In genomic region chr15:82247131-82247776, GRCm38 (mm10) we compare ENCODE assay signal across 25 mouse cellular contexts. TPM values are rescaled to one million over a fixed set of nuclear protein-coding genes. Genes with fewer than 3 reads are reported as not detected.
DNase-seq lines count a peak whose midpoint lies in the region; ATAC-seq and TF ChIP-seq lines count a peak whose summit lies in the region.
"Had no signal": no experiment of that assay in that cellular context is flagged by ENCODE, and none has a peak within 500 bp of the region (broad histone marks: within the 10 kb centered on the region; RNA-seq: fewer than 3 reads in every experiment).

No protein-coding gene starts in this region.

- TF ChIP-seq POLR2A in ES-Bruce4 (IDR thresholded peaks at IDR 0.05; ENCODE audit: insufficient read depth, low read length) (no peak), myocyte (IDR thresholded peaks at IDR 0.05; ENCODE audit: insufficient read length, low read depth) (no peak)

- 57% methylated on average over 3 of the region's 3 CpGs for WGBS in liver, embryonic 13.5 days (ENCODE audit: insufficient replicate concordance)
- WGBS in liver, embryonic 12.5 days (ENCODE audit: insufficient replicate concordance), result 58% methylated on average over 3 of the region's 3 CpGs
- WGBS in hindbrain, embryonic 10.5 days, result 80% methylated on average over 3 of the region's 3 CpGs

- TF ChIP-seq EP300 in ES-Bruce4 (IDR thresholded peaks at IDR 0.05; ENCODE audit: insufficient read depth, low read depth, low read length), result peak; percentile 17; the same call in 1 of the 2 replicates

- no peak for ATAC-seq in liver, embryonic 13.5 days (ENCODE audit: low read depth)
- no peak for ATAC-seq in liver, embryonic 12.5 days
- ATAC-seq: forebrain, embryonic 13.5 days; inflammation-experienced regulatory T-cells, adult 6 months had no signal

- no peaks in the 10 kb centered on the region for H3K79me2 ChIP-seq in myocyte (ENCODE audit: control insufficient read depth, insufficient read depth)

- no peak for DNase-seq in liver, embryonic 13.5 days
- DNase-seq in adrenal gland, adult 2 months, result peak; percentile 85
- no peak for DNase-seq in cerebellum, postnatal 10 days
- no peak for DNase-seq in left cerebral cortex, postnatal 25 days (ENCODE audit: low spot score in 2 of 2)
- DNase-seq in hindbrain, embryonic 10.5 days (ENCODE audit: low spot score), result no peak
- DNase-seq: cerebellum, adult 8-10 months; gastrocnemius, postnatal 36 days; kidney, adult 2 months; kidney, postnatal 25 days; lung, adult 2 months; lung, postnatal 36 days; thymus, adult 2 months had no signal

- intact Hi-C loops in left cerebral cortex, postnatal 25 days (cut with DNase I), result no loop called here

- no peak overlapping the region for H3K4me2 ChIP-seq in liver, embryonic 13.5 days
- H3K4me2 ChIP-seq in liver, embryonic 12.5 days, result no peak overlapping the region
- H3K4me2 ChIP-seq in myocyte (ENCODE audit: low read depth), result no peak overlapping the region
- H3K4me2 ChIP-seq: forebrain, embryonic 13.5 days; hindbrain, embryonic 12.5 days; limb, embryonic 15.5 days; neural tube, embryonic 12.5 days had no signal

- TF ChIP-seq CTCF in ES-Bruce4 (IDR thresholded peaks at IDR 0.05; ENCODE audit: low read depth, low read length), result no peak

- H3K9me3 ChIP-seq in liver, embryonic 13.5 days (replicated peaks), result no peaks in the 10 kb centered on the region; the same call in 1 of the 2 replicates
- no peaks in the 10 kb centered on the region for H3K9me3 ChIP-seq in liver, embryonic 12.5 days (replicated peaks)
- no peaks in the 10 kb centered on the region for H3K9me3 ChIP-seq in ES-Bruce4 (replicated peaks; ENCODE audit: control insufficient read depth, insufficient read depth, low read length, poor library complexity, severe bottlenecking)
- H3K9me3 ChIP-seq in hindbrain, embryonic 10.5 days, result 0 out of 2 replicates have a peak, but pooled peaks cover 7% of the 10 kb centered on the region
- H3K9me3 ChIP-seq: hindbrain, embryonic 12.5 days; limb, embryonic 15.5 days; neural tube, embryonic 12.5 days had no signal

- H3K9ac ChIP-seq in liver, embryonic 13.5 days, result 0 out of 2 replicates have a peak overlapping the region, but pooled peaks have one; percentile 9
- no peak overlapping the region for H3K9ac ChIP-seq in liver, embryonic 12.5 days
- H3K9ac ChIP-seq in ES-Bruce4 (ENCODE audit: low read depth, poor library complexity, severe bottlenecking), result peak overlapping the region; percentile 20; the same call in 1 of the 2 replicates
- H3K9ac ChIP-seq: forebrain, embryonic 13.5 days; hindbrain, embryonic 12.5 days; limb, embryonic 15.5 days; neural tube, embryonic 12.5 days had no signal

- H3K27ac ChIP-seq in liver, embryonic 13.5 days, result no peak overlapping the region
- no peak overlapping the region for H3K27ac ChIP-seq in liver, embryonic 12.5 days
- peak overlapping the region; percentile 93 for H3K27ac ChIP-seq in ES-Bruce4 (ENCODE audit: insufficient read depth, low read length)
- no peak overlapping the region for H3K27ac ChIP-seq in hindbrain, embryonic 10.5 days
- H3K27ac ChIP-seq: embryonic facial prominence, embryonic 10.5 days; forebrain, embryonic 13.5 days; hindbrain, embryonic 12.5 days; limb, embryonic 15.5 days; neural tube, embryonic 12.5 days had no signal

- peaks cover 23% of the 10 kb centered on the region for H3K4me1 ChIP-seq in liver, embryonic 13.5 days (replicated peaks)
- H3K4me1 ChIP-seq in liver, embryonic 12.5 days, result peaks cover 22% of the 10 kb centered on the region
- peaks cover 1% of the 10 kb centered on the region for H3K4me1 ChIP-seq in ES-Bruce4 (ENCODE audit: control insufficient read depth, insufficient read depth, low read length)
- peaks cover 14% of the 10 kb centered on the region for H3K4me1 ChIP-seq in hindbrain, embryonic 10.5 days (replicated peaks)
- H3K4me1 ChIP-seq: neural tube, embryonic 12.5 days had no signal

- no peak overlapping the region for H3ac ChIP-seq in myocyte (ENCODE audit: control insufficient read depth, insufficient read length)

- H3K27me3 ChIP-seq in liver, embryonic 13.5 days, result no peaks in the 10 kb centered on the region
- peaks cover 5% of the 10 kb centered on the region; the same call in 1 of the 2 replicates for H3K27me3 ChIP-seq in liver, embryonic 12.5 days (replicated peaks)
- H3K27me3 ChIP-seq in ES-Bruce4 (ENCODE audit: control insufficient read depth, insufficient read depth, low read length, poor library complexity, severe bottlenecking), result no peaks in the 10 kb centered on the region
- H3K27me3 ChIP-seq in myocyte (ENCODE audit: control insufficient read depth, insufficient read depth, insufficient read length), result no peaks in the 10 kb centered on the region
- H3K27me3 ChIP-seq in hindbrain, embryonic 10.5 days (ENCODE audit: insufficient read depth, poor library complexity, severe bottlenecking), result peaks cover 3% of the 10 kb centered on the region; the same call in 1 of the 2 replicates
- H3K27me3 ChIP-seq: forebrain, embryonic 13.5 days; hindbrain, embryonic 12.5 days; limb, embryonic 15.5 days; neural tube, embryonic 12.5 days had no signal

- no peaks in the 10 kb centered on the region for H3K36me3 ChIP-seq in liver, embryonic 13.5 days
- no peaks in the 10 kb centered on the region for H3K36me3 ChIP-seq in liver, embryonic 12.5 days
- no peaks in the 10 kb centered on the region; the same call in 1 of the 2 replicates for H3K36me3 ChIP-seq in ES-Bruce4 (ENCODE audit: control insufficient read depth, insufficient read depth, low read length, poor library complexity, severe bottlenecking)
- H3K36me3 ChIP-seq in myocyte (ENCODE audit: control insufficient read depth, insufficient read depth), result no peaks in the 10 kb centered on the region
- no peaks in the 10 kb centered on the region for H3K36me3 ChIP-seq in hindbrain, embryonic 10.5 days
- H3K36me3 ChIP-seq: embryonic facial prominence, embryonic 10.5 days; hindbrain, embryonic 12.5 days; limb, embryonic 15.5 days; neural tube, embryonic 12.5 days had no signal

- no peak overlapping the region for H3K4me3 ChIP-seq in liver, embryonic 13.5 days (replicated peaks)
- no peak overlapping the region for H3K4me3 ChIP-seq in liver, embryonic 12.5 days
- no peak overlapping the region for H3K4me3 ChIP-seq in ES-Bruce4 (ENCODE audit: low read depth, low read length)
- no peak overlapping the region for H3K4me3 ChIP-seq in myocyte
- no peak overlapping the region for H3K4me3 ChIP-seq in hindbrain, embryonic 10.5 days
- H3K4me3 ChIP-seq: embryonic facial prominence, embryonic 10.5 days; forebrain, embryonic 13.5 days; hindbrain, embryonic 12.5 days; limb, embryonic 15.5 days; neural tube, embryonic 12.5 days had no signal

RNA-seq across cellular contexts. Expression of gene Cenpm, which starts 2.7 kb away (rescaled TPM):
- polyA plus RNA-seq in liver, embryonic 13.5 days (2015; fragmentation: Nextera tagmentation; extraction: Ambion mirVana), result 41.7 and 45.6 TPM in 2 replicates
- 48.3 and 51.2 TPM in 2 replicates for polyA plus RNA-seq in liver, embryonic 12.5 days (2016; fragmentation: Nextera tagmentation; extraction: Ambion mirVana)
- polyA plus RNA-seq in ES-Bruce4 (2011; ENCODE audit: insufficient read depth, insufficient read length, low read depth, missing spikeins), result 43.2 and 52.0 TPM in 2 replicates
- 1 to 10 TPM in 1 of 2 experiments, under 1 TPM in 1; 0.93 to 1.9 TPM for total RNA-seq in adrenal gland, adult 2 months (2021)
- 11.0 and 11.1 TPM in 2 replicates for polyA plus RNA-seq in adrenal gland, adult 2 months (2012; rRNA removed)
- 28.1 TPM for polyA plus RNA-seq in myocyte (2012; fragmentation: generic; extraction: Trizol)
- total RNA-seq in left cerebral cortex, postnatal 25 days (2021), result 1 to 10 TPM; 3.5 to 3.9 TPM
- 86.2 and 92.6 TPM in 2 replicates for polyA plus RNA-seq in hindbrain, embryonic 10.5 days (2016; fragmentation: Nextera tagmentation; extraction: Ambion mirVana)
- total RNA-seq: monocyte, adult 5-6 weeks had no signal

RNA-seq across cellular contexts. Expression of gene 1500009C09Rik, which starts 4.9 kb away (rescaled TPM):
- polyA plus RNA-seq in liver, embryonic 13.5 days (2015; fragmentation: Nextera tagmentation; extraction: Ambion mirVana), result not detected in 2 replicates
- not detected in 2 replicates for polyA plus RNA-seq in liver, embryonic 12.5 days (2016; fragmentation: Nextera tagmentation; extraction: Ambion mirVana)
- not detected in 2 replicates for polyA plus RNA-seq in ES-Bruce4 (2011; ENCODE audit: insufficient read depth, insufficient read length, low read depth, missing spikeins)
- under 1 TPM; 0.31 to 0.32 TPM for total RNA-seq in adrenal gland, adult 2 months (2021)
- 0.23 and 0.26 TPM in 2 replicates for polyA plus RNA-seq in adrenal gland, adult 2 months (2012; rRNA removed)
- not detected for polyA plus RNA-seq in myocyte (2012; fragmentation: generic; extraction: Trizol)
- 100 to 1,000 TPM in 1 of 2 experiments, 10 to 100 TPM in 1; 99.5 to 102 TPM for total RNA-seq in left cerebral cortex, postnatal 25 days (2021)
- polyA plus RNA-seq in hindbrain, embryonic 10.5 days (2016; fragmentation: Nextera tagmentation; extraction: Ambion mirVana), result 0.17 and 1.5 TPM in 2 replicates
- total RNA-seq: common myeloid progenitor, adult 5-6 weeks; G1E; gastrocnemius, postnatal 36 days; monocyte, adult 5-6 weeks had no signal
- polyA plus RNA-seq: embryonic facial prominence, embryonic 10.5 days; G1E; heart, embryonic 16.5 days; inflammation-experienced regulatory T-cells, adult 6 months; limb, embryonic 15.5 days; lung, adult 2 months had no signal

RNA-seq across cellular contexts. Expression of gene Tnfrsf13c, which starts 23.1 kb away (rescaled TPM):
- polyA plus RNA-seq in liver, embryonic 13.5 days (2015; fragmentation: Nextera tagmentation; extraction: Ambion mirVana), result 0.38 and 0.87 TPM in 2 replicates
- polyA plus RNA-seq in liver, embryonic 12.5 days (2016; fragmentation: Nextera tagmentation; extraction: Ambion mirVana), result 0.30 TPM in 2 replicates
- 1.9 and 2.3 TPM in 2 replicates for polyA plus RNA-seq in ES-Bruce4 (2011; ENCODE audit: insufficient read depth, insufficient read length, low read depth, missing spikeins)
- not detected for total RNA-seq in adrenal gland, adult 2 months (2021)
- polyA plus RNA-seq in adrenal gland, adult 2 months (2012; rRNA removed), result 0.08 and 0.15 TPM in 2 replicates
- 0.14 TPM for polyA plus RNA-seq in myocyte (2012; fragmentation: generic; extraction: Trizol)
- under 1 TPM; 0.41 TPM for total RNA-seq in left cerebral cortex, postnatal 25 days (2021)
- 0.18 and 0.46 TPM in 2 replicates for polyA plus RNA-seq in hindbrain, embryonic 10.5 days (2016; fragmentation: Nextera tagmentation; extraction: Ambion mirVana)
- total RNA-seq: gastrocnemius, postnatal 36 days had no signal

RNA-seq across cellular contexts. Expression of gene Sept3, which starts 27.4 kb away (rescaled TPM):
- polyA plus RNA-seq in liver, embryonic 13.5 days (2015; fragmentation: Nextera tagmentation; extraction: Ambion mirVana), result 0.36 and 0.84 TPM in 2 replicates
- polyA plus RNA-seq in liver, embryonic 12.5 days (2016; fragmentation: Nextera tagmentation; extraction: Ambion mirVana), result 0.81 and 1.4 TPM in 2 replicates
- polyA plus RNA-seq in ES-Bruce4 (2011; ENCODE audit: insufficient read depth, insufficient read length, low read depth, missing spikeins), result 8.8 and 9.7 TPM in 2 replicates
- total RNA-seq in adrenal gland, adult 2 months (2021), result 1 to 10 TPM; 2.9 to 4.7 TPM
- polyA plus RNA-seq in adrenal gland, adult 2 months (2012; rRNA removed), result 2.1 and 2.9 TPM in 2 replicates
- polyA plus RNA-seq in myocyte (2012; fragmentation: generic; extraction: Trizol), result 0.01 TPM
- 100 to 1,000 TPM; 436 to 478 TPM for total RNA-seq in left cerebral cortex, postnatal 25 days (2021)
- polyA plus RNA-seq in hindbrain, embryonic 10.5 days (2016; fragmentation: Nextera tagmentation; extraction: Ambion mirVana), result 72.8 and 111 TPM in 2 replicates
- polyA plus RNA-seq: G1E; inflammation-experienced regulatory T-cells, adult 6 months had no signal

RNA-seq across cellular contexts. Expression of gene Shisa8, which starts 34.6 kb away (rescaled TPM):
- polyA plus RNA-seq in liver, embryonic 13.5 days (2015; fragmentation: Nextera tagmentation; extraction: Ambion mirVana), result 0.08 and 0.10 TPM in 2 replicates
- polyA plus RNA-seq in liver, embryonic 12.5 days (2016; fragmentation: Nextera tagmentation; extraction: Ambion mirVana), result 0.31 and 0.37 TPM in 2 replicates
- 6.8 and 7.4 TPM in 2 replicates for polyA plus RNA-seq in ES-Bruce4 (2011; ENCODE audit: insufficient read depth, insufficient read length, low read depth, missing spikeins)
- under 1 TPM in 1 of 2 experiments, not detected in 1; 0.69 TPM for total RNA-seq in adrenal gland, adult 2 months (2021)
- polyA plus RNA-seq in adrenal gland, adult 2 months (2012; rRNA removed), result 1.3 and 2.5 TPM in 2 replicates
- 0.13 TPM for polyA plus RNA-seq in myocyte (2012; fragmentation: generic; extraction: Trizol)
- 1 to 10 TPM; 2.3 to 4.2 TPM for total RNA-seq in left cerebral cortex, postnatal 25 days (2021)
- polyA plus RNA-seq in hindbrain, embryonic 10.5 days (2016; fragmentation: Nextera tagmentation; extraction: Ambion mirVana), result 1.6 and 1.8 TPM in 2 replicates
- total RNA-seq: gastrocnemius, postnatal 36 days; monocyte, adult 5-6 weeks had no signal
- polyA plus RNA-seq: G1E; inflammation-experienced regulatory T-cells, adult 6 months had no signal
